Mouse (Mus musculus) cerebellum, adult 11-12 months (tissue): ENCODE results near the gene 5430427O19Rik.

Experiments
- DNase-seq: peaks from one replicate; pipeline ENCODE4 v3.0.0; 2022

5430427O19Rik gene

GRCm38 (mm10) chrX:85869914-85870483 lies at the start of gene 5430427O19Rik:
5430427O19Rik (plus strand) TSS chrX:85870354.
- DNase-seq = no peak

DNA sequence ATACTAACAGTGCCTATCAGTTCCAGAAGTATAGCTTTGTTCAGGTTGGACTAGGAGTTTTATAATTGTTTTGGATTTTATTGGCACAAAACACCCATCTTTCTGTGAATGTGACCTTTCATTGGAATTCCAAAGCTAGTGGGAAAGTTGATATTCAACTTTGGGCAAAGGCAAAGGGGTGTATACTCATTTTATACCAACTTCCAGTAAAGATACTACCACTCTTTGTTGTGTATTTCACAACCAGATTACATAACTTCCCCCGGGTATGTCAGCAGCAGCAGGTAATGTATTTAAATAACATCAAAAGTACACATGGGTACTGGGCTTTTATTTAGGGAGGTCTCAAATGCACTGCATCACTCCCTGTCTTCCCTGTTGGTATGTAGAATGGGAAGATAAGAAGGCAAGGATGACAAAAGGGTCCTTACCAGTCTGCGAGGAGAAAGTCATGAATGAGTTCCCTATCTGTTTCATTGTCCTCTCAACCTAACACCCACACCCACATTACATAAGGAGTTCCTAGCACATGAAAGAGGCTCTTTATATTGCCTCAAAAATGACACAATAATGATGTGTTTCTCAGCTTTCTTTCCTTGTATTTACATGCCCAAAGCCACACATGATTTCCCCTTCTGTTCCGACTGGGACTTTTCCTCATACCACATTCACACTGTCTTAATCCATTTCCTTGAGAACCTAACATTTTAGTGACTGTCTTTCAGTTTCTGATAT lies 42.3 kb upstream of the 5430427O19Rik start:
- no peak for DNase-seq

DNA sequence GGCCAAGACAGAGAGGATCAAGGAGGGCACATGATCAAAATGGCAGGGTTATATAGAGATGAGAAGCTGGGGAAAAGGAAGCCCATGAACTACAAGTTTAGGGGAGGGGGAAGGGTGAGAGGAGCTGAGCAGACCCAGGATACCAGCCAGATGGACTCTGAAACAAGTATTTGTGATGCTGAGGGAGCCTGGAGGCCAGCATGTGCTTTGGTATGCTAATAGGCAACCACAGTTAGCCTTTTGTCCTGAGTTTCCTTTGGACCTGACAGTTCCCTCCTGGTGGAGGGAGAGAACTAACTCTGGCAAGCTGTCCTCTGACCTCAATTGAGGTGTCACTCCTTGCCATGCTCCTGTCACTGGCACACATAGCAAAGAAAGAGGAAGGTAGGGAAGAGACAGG lies 41.2 kb upstream of the 5430427O19Rik start:
- no peak for DNase-seq

DNA sequence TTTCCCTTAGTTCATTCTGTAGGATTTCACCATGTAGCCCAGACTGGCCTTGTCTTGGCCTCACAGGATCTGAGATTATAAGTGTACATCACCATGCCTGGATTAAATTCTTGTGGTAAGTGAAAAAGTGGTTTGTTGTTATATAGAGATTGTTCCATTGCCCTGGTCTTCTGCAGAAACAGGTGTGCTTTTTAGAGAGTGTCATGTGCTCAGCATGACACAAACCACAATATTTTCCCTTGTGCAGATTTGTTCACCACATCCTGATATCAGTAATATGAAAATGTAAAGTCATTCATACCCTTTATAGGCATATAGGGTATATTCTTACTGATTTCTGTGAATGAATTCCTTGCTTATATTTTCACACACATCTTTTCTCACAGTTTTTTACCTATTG lies 31.0 kb upstream of the 5430427O19Rik start:
- DNase-seq = no peak

GRCm38 (mm10) chrX:85855938-85856337 lies 14.2 kb upstream of the 5430427O19Rik start:
- DNase-seq = no peak

DNA sequence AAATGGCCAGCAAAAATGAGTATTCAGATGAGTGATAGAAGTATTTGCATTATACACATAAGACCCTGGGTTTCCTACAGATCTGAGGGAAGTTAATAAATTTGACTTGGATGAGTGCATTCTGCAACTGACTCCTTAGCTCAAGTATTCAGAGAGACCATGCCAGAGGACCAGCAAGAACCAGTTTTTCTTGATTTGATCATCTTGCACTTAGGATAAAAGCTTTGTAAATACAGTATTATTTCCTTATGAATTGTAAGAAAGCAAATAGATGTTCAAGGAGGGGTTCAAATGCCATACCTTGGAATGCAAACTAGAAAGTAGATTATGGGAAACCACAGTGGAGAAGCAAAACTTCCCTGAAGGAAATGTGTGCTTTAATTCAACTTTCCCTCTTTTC lies 13.0 kb upstream of the 5430427O19Rik start:
- DNase-seq = no peak

GRCm38 (mm10) chrX:85868079-85868478 lies 2.1 kb upstream of the 5430427O19Rik start:
- no peak for DNase-seq

DNA sequence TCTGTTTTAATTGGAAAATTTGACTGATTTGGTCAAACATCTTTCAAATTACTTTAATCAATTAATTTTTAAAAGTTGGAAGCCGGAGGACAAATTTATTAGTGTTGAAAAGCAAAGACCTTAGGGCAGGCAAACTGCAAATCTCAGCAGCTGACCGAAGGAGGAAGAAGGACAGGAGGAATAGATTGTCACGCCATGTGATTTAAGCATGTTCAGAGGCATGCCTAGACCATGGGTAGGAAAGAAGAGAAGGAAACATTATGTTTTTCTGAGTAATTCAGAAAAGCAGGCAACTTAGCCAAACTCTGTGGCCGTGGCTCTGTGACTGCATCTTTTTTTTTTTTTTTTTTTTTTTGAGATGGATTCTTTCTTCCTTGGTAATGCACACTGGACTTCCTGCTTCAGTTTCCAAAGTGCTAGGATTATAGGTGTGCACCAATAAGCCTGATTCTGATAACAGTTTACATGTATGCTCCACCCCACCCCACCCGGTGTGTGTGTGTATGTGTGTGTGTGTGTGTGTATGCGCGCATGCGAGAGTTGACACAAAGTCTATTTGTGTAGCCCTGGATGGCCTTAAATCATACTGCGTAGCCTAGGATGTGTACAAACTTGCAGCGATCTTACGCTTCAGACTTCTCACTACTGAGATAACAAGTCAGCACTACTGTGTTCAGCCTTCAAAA lies 1.4 kb downstream of the 5430427O19Rik start:
- no peak for DNase-seq

- no peak for DNase-seq
Measured at GRCm38 (mm10) chrX:85874367-85874766, 4.2 kb downstream of the 5430427O19Rik start.

- DNase-seq = no peak
Measured at GRCm38 (mm10) chrX:85875951-85876350, 5.8 kb downstream of the 5430427O19Rik start.

DNA sequence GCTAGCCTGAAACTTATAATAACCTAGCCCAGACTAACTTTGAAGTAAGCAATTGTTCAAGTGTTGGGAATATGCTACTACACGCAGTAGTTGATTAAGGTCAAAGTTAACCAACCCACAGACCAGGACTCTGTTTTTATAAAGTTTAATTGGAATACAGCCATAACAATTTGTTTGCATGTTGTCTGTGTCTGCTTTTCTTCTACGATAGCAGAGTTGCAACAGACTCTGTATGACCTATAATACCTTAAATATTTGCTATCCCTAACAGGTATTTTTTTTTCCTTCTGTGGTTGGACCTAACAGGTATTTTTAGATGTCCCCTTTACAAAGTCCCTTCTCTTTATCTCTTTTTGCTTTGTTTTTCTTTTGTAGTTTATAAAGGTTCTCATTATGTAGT lies 7.6 kb downstream of the 5430427O19Rik start:
- no peak for DNase-seq

DNA sequence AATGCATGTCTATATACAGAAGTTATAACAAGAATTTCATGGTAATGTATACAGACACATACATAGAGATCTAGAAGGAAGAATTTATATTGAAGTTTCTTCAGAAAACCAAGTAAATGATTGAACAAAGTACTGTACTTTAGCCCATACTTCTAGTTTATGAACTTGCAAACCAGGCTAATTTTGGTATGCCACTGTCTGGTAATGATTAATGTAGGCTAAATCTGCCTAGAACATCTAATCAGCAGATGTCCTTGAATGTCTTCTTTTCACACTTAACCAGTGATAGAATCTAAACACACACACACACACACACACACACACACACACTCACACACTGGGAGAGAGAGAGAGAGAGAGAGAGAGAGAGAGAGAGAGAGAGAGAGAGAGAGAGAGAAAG lies 8.1 kb downstream of the 5430427O19Rik start:
- DNase-seq = no peak

GRCm38 (mm10) chrX:85879198-85879977 lies 9.2 kb downstream of the 5430427O19Rik start:
- DNase-seq = no peak

GRCm38 (mm10) chrX:85886651-85887050 lies 16.5 kb downstream of the 5430427O19Rik start:
- DNase-seq = no peak

DNA sequence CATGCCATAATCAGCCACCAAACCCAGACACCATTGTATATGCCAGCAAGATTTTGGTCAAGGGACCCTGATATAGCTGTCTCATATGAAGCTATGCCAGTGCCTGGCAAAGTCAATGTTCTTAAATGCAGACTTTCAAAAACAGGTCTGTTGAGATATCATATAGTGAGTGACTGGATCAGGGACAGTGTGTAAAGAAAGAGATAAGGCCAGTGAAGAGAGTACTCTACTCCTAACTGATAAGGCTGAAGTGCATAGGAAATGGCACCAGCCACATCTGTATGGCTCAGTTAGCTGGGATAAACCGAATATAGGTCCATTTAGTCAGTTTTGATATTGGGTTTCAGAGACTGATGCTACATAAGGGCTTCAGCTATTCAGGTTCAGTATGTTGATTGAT lies 31.0 kb downstream of the 5430427O19Rik start:
- no peak for DNase-seq

DNA sequence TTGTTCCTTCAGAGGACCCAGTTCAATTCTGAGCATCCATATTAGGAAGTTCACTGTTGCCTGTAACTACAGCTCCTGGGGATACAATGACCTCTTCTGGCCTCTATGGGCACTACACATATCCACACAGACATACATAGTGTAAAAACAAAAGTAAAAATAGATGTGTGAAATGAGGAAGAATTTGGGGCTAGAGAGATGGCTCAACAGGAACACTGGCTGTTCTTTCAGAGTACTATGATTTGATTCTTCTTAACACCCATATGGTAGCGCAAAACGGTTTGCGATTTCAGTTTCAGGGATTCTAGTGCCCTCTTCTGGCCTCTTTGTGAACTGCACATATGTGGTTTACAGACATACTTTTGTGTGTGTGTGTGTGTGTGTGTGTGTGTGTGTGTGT lies 48.9 kb downstream of the 5430427O19Rik start:
- DNase-seq = no peak

- DNase-seq = no peak
Measured at GRCm38 (mm10) chrX:85932991-85933390, 62.8 kb downstream of the 5430427O19Rik start.
